Mouse (Mus musculus): Measurements from ENCODE around the gene Cd163.

The Cd163 gene

DNA sequence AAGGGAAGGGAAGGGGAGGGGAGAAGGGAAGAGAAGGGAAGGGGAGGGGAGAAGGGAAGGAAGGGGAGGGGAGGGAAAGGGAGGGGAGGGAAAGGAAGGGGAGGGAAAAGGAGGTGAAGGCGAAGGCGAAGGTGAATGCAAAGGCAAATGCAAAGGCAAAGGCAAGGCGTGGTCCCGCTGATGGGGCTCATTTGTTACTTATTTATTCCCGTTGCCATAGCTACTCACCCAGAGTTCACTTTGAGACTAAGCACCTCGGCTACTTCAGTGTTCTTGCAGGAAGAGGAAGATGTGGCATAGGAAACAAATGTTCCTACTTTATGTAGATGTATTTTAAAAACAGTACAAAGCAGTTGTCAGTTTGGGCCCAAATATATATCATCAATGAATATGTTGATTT lies 56.1 kb downstream of the Cd163 start:
- DNase-seq (ENCODE audit: low read depth, low spot score), result no peak

DNA sequence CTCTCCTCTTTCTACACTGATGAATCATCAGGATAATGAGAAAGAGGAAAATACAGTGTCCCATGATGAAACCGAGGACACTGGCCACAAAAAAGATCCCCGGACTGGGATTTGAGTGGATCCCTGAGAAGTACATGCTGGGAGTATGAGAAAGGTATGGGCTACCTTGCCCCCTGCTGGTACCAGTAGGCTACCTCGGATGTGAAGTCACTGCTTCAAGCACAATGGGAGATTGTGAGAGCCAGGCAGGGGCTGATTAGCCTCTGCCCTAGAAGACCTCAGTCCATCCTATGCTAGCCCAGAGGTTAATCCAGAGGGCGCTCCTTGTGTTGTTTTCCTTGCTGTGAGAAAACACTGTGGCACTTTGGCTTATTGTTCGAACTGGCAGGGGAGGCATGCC lies 59.9 kb downstream of the Cd163 start:
- no peak for DNase-seq (ENCODE audit: low read depth, low spot score)

DNA sequence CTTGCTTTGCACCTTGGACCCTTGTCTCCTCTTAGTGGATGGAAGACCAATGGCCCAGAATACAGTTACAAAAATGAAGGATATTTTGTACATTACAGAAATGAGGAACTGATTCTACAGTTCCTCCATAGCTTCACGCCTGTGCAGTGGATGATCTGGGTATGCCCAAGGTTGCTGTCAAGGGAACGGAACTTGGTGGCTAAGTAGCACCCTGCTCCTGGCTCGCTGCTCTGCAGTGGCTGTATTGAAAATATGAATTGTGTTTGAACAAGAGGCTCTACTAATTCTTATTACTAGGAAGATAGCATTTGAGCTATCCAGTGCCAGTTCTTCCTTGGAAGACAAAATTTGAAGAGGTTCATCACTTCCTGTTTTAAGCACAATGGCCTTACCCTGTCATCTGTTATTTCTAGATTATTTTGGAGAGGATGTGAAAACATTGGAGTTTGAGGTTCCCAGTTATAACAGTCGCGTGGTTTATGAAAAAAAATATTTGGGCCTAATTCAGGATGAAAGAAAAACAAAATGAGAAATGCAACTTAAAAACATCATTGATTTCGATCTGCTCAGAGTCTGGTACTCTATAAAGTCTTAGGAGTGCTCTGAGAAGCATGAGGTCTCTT lies 69.2 kb downstream of the Cd163 start:
- no peak for DNase-seq (ENCODE audit: low read depth, low spot score)

DNA sequence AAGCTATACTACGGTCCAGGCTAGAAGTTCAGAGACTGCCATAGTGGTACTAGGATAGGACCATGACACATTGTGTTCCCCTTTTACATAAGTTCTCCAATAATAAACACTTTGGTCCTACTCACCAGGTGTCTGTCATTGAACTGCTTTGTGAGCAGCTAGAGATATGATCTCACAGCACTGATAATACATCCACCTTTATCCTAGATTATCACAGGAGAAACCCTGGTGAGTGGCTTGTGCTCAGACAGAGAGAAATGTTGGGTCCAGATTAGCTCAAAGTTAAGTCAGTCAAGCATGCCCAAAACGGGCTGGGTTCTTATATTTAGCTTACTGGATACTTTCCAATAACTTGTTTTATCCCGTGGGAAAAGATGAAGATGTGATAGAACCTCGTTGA lies 70.2 kb downstream of the Cd163 start:
- DNase-seq (ENCODE audit: low read depth, low spot score), result no peak

DNA sequence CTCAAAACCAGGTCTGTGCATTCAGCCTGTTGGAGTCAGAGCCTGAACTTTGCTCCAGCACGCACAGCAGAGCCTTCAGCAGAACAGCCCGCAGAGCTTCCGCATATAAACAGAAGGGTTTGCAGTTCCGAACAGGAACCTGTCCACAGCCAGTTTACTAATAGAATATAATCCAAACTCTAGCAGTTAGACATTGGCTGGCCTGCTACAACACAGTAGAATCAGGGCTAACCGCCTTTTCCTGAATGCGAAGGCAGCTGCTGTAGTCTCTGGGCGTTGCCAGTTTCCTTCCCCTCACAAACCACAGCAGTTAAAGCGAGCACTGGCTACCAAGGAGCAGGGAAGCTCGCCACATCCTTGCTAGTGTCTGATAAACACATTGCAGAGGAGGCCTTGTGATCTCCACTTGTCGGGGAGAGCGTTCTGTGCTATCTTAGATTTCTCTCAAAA lies 71.0 kb downstream of the Cd163 start:
- DNase-seq (ENCODE audit: low read depth, low spot score), result no peak

DNA sequence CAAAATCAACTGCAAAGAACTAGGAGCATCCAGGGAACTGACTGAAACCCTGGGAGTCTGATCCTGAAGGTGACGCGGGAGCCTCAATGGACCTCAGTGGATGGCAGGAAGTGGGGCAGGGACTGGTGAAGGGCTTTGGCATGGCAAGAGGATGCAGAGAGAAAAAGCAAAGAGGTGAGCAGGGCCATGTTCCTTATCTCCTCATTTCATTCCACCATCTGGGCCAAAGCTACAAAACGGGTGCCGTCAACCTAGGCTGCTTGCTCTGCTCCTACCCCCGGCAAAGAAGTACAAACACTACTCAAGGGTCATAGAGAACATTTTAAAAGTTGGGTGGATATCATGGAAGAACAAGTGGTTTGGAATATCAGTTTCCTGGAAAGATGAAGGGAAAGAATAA lies 71.9 kb downstream of the Cd163 start:
- no peak for DNase-seq (ENCODE audit: low read depth, low spot score)

DNA sequence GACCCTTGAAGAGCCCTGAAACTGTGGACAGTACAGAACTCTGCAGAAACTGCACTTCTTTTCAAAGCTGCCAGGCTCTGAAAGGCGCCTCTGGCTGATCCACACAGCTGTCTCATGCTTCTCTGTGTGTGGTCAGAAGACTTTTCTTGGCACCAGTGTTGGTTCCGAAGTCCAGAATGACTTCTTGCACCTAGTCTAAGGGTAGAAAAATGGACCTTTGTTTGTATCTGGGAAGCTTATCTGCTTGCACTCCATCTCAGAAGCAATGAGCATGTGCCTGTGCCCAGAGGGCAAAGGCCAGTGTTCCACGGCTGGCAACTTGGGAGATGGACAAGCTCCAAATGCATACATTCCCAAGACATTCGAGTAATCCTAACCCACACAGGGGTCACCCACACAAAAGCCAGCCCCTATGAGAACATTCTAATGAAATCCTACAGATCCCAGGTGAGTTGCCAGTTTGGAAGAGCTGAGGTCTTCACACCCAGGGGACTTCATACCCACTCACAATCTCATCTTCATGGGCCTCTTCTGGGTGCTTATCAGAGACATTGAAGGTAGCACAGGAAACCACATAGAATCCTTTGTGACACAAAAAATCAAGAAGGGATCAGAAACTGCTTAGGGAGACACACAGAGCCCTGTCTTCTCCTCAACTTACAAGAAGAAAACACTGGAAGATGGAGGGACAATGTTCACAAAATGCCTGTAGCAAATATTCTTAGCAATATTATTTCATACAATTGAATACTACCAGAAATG lies 73.2 kb downstream of the Cd163 start:
- no peak for DNase-seq (ENCODE audit: low read depth, low spot score)

DNA sequence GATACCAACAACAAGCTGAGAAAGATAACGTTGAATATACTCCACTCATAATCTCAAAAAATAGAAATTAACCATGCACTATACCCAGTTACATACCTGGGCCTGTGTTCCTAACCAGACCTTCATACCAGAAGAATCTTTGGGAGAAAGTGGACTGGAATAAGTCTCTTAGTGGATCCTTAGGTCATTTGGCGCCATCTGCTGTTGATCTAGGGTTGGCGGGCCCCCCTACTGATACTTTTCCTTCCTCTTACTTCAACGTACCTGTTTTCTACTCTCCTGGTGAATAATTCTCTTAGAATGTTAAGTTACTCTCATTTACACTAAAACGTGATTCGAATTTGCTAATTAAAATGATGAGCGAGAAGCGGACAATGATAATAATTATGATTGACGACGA lies 74.9 kb downstream of the Cd163 start:
- DNase-seq (ENCODE audit: low read depth, low spot score), result peak; percentile 4

Measured in brain, embryonic 18.5 days (tissue).